Mouse (Mus musculus): ENCODE measurements around the gene Ngb.

DNA sequence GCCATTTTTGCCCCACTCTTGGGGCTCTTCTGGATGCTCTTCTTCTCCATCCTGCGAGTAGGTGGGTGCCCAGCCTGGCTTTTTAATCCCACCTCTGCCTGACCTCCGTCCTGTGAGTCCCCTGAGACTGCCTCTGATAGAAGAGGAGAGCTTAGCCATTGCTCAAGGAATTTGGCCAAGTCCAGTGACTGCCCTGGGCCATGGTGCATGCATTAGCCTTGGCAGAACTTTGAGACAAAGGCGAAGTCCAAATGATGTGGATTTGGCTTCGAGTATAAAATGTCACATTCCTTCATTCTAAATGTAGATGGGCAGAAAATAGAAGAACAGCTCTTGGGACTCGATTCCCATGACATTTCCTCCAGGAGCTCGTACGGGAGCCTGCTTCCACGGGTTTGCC lies 19.5 kb downstream of the Ngb start:
- TF ChIP-seq POLR2A (IDR thresholded peaks at IDR 0.05; ENCODE audit: control insufficient read depth, extremely low read depth, insufficient read depth, low read length, poor library complexity) (no peak), CTCF (IDR thresholded peaks at IDR 0.05; ENCODE audit: borderline replicate concordance, control insufficient read depth, extremely low read depth, insufficient read depth, low read length, poor library complexity) (no peak)
